Mouse (Mus musculus): ENCODE measurements around the gene Dnajc11.

Gene Dnajc11

DNA sequence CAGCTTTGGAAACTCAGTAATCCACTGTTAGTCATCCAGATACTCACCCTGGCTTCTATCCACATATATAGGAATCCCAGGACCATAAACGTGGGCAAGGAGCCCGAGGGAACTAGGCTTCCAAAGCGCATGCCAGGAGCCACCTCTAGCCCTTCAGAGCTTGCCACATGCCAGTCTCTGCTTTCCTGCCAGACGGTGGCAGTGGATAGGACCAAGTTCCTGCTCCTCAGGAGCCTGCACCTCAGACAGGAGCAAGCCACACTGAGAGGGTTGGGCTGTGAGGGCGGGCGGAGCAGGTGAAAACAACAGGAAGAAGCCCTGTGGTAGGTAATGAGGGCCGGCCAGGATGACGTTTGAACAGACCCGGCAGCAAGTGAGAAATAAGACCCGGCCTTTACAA is 52.4 kb downstream of the Dnajc11 start:
- DNase-seq (ENCODE audit: low read depth, low spot score), result no peak

DNA sequence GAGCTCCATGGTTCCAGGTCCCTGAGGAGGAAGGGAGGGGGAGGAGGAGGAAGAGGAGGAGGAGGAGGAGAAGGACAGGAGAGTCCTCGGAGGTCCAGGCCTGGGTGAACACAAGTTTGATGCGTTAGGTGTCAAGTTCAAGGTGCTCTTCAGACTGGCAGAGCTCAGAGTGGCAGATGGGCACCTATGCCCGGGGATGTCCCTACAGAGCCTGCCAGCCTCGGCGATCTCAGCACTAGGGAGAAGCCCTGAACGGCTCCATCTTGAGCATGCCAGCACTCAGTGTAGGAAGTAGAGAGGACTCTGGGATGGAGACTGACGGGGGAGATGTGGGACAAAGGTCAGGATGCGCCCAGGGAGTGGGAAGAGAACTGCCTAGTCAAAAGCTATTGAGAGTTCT is 53.2 kb downstream of the Dnajc11 start:
- DNase-seq (ENCODE audit: low read depth, low spot score), result no peak

DNA sequence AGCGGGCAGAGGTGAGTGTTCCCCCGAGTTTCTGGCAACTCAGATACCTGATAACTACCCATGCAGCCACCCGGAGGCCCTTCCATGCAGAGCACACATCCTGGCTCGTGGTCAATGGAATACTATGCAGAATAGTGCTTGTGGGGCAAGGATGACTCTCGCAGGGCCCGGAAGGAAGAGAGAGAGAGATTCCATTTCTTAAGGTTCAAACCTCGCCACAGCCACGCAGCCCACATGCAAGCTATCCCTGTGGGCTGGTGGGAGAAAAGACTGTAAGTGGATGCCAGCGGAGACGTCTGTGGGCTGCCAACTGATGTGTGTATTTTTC is 54.5 kb downstream of the Dnajc11 start:
- DNase-seq (ENCODE audit: low read depth, low spot score), result no peak

DNA sequence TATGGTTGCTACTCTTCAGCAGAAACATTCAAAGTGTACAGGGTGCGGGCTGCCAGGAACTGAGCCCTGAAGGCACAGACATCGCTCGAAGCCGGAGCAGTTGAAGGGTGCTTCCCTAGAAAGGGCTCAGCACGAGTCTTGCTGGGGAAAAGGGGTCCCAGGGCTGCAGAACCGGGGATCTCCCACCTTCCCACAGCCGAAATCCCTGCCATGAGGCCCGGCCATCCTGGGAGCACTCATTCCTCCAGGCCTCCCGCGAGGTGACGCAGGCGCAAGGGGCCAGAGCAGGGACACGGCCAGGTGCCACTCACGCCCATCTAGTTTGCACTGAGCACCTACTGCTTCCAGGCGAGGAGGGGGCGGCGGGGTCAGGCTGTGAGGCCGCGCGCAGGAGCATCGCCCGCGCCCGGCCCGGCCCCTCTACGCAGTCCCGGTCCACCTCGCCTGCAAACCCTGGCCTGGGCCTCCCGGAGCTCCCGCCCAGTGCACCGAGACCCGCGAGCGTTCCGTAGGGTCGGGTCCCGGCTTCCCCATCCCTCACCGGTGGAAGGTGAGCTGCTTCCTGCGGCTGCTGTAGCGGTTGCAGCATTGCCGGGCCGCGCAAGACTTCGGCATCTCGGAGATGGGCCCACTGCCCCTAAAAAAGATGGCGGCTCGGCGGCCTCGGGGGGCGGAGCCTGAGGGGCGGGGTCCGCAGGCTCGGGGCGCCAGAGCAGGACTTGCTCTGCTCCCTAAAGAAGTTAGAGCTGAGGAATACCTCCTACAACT is 55.0 kb downstream of the Dnajc11 start, which contains the start of gene Thap3:
Gene Thap3, minus strand, starts transcription at position 656 of the 768 bp plus-strand sequence.
- peak; percentile 81 for DNase-seq (ENCODE audit: low read depth, low spot score)

DNA sequence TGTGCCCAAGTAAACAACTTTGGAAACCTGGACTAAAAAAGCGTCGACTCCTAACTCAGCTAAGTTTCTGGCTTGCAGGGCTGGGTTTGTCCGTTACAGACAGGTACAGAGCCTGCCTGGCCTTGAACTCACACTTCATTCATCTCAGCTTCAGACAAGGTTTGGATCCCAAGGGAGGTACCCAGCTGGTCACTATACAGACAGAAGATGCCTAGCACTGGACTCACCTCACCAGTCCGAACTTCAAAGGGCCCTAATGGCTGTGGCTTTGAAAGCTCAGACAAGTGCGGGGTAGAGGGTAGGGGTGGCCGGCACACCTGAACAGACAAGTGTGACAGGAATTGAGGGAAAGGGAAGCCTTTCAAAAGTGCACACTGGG is 55.6 kb downstream of the Dnajc11 start:
- DNase-seq (ENCODE audit: low read depth, low spot score), result no peak

DNA sequence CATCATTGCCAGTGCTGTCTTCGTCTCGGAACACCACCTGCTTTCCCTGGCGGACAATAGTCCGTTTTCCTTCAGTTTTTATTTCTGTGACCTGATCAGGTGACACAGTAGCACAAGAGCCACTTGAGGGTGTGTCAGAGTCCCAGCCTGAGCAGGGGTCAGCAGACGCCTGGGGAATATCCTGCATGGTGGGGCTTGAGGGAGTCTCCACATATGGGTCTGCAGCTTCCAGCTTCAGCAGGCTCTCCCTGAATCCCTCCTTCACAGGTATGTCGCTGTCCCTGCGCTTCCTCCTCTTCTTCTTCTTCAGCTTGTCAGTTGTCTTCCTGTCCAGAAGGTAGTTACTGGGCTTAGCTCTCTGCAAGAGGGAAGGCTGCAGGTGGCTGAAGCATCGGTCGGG is 58.6 kb downstream of the Dnajc11 start:
- DNase-seq (ENCODE audit: low read depth, low spot score), result no peak

DNA sequence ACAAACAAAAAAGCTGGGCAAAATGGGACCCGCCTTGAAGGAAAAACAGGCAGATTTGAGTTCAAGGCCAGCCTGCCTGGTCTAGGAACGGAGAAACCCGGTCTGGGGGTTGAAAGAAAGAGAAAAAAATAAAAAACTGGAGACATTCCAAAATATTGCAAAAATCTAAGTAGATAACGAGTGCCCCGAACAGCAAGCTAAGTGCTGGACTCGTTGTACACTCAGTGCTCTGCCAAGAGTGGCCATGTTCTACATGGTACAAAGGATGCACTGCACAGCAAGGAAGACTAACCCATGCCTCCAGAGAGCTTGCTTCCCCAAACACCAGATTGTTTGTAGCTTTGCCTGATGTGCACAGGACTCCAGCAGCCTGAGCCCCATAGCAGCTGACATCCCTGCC is 59.5 kb downstream of the Dnajc11 start:
- no peak for DNase-seq (ENCODE audit: low read depth, low spot score)

DNA sequence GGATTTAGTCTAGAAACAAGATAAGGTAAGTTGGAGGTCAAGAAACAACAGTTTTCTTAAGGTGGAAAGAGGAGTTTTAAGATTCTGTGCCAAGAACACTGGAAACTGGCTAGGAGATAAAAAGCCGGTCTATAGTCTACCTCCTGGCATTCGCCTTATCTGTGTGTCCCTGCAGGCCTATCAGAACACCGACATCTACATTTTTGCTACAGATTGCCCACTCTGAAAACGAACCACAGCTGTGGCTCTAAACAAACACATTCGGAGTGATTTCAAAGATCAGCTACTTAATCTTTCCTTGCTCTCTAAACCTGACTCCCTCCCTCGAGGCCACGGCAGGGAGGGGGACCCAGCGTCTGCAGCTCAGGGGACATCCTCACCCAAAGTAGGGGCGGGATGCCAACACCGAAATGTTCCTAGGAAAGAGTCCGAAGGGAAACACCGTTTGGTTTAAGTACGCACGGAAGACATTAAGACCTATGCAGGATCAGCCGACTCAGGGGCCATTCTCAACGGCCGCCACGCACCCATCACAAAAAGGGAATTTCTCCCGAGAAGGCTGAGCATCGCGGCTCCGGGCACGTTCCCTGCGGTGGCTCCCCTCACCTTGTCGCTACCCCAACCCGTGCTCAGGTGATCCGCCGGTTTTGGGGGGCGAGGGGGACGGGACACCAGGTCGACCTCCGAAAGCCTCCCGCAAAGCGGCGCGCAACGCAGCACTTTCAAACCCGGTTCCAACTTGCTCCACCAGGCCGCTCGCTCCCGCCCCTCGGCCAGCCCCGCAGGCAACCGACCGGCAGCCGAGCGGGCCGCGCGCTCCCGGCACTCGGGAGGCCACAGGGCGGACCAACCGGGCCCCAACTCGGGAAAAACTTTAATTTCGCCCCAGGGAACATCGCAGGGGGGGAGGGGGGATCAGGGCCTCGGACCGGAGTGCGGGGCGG is 61.0 kb downstream of the Dnajc11 start:
- DNase-seq (ENCODE audit: low read depth, low spot score), result no peak

DNA sequence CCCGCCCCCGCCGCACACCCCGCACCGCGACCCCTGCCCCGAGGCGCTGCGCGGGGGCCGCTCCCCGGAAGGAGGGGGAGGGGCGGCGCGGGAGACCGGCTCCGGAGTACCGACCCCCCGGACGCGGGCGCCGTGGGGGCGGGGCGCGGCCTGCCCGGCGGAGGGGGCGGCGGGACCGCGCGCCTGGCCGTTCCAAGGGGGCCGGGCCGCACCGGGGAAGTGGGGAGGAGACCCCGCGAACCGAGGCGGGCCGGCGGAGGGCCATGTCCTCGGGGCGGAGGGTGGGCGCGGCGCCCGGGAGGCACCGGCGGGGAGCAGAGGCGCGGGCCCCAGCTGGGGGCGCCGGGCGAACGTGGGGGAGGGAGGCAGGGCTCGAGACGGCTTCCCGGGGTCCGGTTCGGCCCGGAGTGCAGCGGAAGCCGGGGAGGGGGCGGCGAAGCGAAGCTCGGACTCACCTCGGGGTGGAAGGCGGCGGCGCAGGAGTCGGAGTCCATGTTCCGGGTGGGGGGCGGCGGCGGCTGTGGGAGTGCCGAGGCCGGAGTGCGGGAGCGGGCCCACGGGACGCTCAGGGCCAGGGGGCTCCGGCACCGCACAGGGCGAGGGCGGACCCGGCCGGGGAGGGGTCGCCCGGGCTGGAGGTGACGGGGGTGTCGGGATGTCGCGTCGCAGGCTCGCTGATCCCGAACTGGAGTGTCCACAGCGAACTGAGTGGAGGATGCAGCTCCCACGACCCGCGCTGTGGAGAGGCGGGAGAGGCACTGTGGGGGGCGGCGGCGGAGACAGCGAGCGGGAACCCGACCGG is 62.1 kb downstream of the Dnajc11 start:
- DNase-seq (ENCODE audit: low read depth, low spot score), result no peak

DNA sequence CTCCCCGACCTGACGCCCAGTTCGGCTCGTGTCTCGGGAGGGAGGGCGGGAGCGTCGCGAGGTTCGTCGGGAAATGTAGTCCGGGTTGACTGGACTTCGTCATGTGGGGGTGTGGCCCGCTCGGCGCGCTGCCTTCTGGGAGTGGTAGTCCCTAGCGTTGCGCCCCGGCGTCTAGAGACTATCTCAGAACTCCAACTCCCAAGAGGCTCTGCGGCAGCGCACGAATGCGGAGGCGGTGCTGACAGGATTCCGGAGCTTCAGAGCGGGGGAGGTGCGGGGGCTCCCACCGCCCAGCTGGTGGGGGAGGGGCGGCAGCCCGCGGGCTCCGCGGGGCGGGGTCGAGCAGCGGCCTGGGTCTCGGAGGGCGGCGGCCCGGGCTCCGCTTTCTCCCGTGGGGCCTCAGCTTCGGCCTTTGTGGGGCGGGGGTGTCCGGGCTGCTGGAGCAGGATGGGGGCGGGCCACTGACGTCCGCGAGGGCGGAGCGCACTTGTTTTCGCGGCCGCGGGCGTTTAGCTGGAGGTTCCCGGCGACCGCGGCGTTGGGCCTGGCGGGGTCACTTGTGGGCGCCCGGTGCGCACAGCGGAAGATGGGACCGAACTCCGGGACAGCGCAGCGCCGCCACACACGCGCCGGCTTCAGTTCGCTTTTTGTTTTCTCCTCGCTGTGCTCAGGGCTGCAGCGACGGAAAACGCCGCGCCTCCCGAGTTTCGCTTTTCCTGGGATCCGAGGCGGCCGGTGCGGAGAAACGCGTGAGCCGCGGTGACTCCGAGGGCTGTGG is 62.9 kb downstream of the Dnajc11 start, which contains the start of gene Phf13:
Gene Phf13, minus strand, starts transcription at position 86 of the 778 bp plus-strand sequence.
- peak; percentile 100 for DNase-seq (ENCODE audit: low read depth, low spot score)

DNA sequence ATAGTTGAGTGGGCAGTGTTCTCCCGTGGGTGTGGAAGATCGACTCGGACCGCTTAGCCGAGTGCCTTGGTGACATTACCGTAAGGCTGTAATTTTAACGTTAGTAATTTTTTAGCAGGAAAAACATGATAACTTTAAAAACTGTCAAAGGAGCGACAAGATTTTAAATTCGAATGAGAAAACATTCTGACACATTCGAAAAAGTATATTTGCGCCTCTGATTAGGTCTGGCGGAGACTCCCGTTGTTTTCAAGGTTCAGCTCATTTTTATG is 63.4 kb downstream of the Dnajc11 start:
- DNase-seq (ENCODE audit: low read depth, low spot score), result no peak

DNA sequence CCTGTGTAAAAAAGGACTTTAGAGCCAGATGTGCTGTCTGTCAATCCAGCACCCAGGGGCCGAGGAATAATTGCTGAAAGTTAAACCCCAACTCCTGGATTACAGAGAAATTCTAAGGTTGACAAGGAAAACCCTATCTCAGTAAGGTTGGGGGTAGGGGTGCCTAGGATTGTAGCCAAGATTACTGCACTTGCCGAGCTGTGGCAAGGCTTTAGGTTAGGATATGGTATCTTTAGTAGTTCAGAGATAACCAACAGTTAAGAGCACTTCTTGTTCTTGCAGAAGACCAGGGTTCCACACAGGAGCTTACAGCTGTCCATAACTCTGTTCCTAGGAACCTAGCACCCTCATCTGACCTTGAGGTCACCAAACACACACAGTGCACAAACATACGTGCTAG is 64.2 kb downstream of the Dnajc11 start:
- DNase-seq (ENCODE audit: low read depth, low spot score), result no peak

DNA sequence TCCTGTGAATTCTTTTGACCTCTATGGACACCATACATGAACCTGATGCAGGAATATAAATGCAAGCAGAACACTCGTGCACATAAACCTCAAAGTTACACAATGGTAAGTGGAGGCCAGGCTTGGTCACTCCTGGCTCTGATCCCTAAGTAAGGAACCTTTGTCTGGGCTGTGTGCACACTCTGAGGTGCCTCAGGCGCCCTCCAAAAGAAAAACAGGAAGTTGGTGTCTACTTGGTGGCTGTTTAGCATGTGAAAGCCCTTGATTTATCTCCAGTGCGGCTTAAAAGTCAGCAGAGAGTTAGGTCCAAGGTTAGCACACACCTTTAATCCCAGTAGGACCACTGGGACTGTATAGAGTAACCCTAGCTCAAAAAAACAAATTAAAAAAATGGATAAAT is 66.0 kb downstream of the Dnajc11 start:
- peak; percentile 71 for DNase-seq (ENCODE audit: low read depth, low spot score)

DNA sequence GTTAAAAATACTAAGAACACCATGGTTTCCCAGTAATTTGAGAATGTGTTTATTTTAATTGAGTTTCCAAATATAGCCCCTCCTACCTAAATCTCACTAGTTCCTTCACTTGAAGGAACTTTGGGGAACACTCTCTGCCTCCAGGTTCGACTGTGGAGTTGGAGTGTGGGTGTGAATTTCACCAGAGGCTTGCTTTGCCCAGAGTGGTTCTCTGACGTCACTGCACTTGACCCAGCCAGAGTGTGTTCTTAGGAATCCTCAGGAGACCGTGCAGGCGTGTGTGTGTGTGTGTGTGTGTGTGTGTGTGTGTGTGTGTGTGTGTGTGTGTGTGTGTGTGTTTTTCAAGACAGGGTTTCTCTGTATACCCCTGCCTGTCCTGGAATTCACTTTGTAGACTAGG is 67.4 kb downstream of the Dnajc11 start:
- DNase-seq (ENCODE audit: low read depth, low spot score), result no peak

DNA sequence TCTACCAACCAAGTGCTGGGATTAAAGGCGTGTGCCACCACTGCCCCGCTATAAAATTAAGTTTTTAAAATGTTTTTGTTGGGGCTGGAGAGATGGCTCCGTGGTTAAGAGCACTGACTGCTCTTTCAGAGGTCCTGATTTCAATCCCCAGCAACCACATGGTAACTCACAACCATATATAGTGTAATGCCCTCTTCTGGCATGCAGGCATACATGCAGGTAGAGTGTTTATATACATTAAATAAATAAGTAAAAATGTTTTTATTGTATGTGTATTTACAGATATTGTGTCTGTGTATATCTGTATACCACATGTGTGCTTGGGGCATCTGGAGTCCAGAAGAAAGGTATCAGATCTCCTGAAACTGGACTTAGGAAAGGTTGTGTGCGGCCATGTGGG is 67.8 kb downstream of the Dnajc11 start:
- DNase-seq (ENCODE audit: low read depth, low spot score), result no peak

DNA sequence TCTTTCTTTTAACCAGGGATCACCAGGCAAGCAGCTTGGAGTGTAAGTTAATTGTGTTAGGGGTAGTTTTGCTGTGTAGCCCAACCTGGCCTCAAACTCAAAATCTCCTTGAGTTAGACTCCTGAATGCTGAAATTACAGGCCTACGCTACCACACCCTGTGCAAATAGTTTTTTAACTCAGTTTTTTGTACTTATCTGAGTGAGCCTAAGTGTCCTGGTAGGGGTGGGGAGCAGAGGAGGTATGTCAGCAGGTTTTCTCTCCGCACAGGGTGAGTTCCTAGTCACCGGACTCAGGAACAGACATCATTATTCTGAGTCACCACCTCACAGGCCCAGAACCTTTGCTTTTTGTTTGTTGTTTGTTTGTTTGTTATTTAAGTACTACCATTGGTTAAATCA is 68.6 kb downstream of the Dnajc11 start:
- no peak for DNase-seq (ENCODE audit: low read depth, low spot score)

DNA sequence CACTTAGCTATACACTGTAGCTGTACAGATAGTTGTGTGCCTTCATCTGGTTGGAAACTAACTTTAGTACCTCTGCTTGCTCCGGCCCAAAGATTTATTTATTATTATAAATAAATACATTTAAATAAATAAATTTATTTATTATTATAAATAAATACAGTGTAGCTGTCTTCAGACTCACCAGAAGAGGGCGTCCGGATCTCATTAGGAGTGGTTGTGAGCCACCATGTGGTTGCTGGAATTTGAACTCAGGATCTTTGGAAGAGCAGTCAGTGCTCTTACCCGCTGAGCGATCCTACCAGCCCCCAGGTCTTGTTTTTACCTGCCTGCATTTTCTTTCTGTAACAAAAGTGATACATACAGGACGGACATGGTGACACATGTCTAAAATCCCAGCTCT is 72.6 kb downstream of the Dnajc11 start:
- no peak for DNase-seq (ENCODE audit: low read depth, low spot score)

DNA sequence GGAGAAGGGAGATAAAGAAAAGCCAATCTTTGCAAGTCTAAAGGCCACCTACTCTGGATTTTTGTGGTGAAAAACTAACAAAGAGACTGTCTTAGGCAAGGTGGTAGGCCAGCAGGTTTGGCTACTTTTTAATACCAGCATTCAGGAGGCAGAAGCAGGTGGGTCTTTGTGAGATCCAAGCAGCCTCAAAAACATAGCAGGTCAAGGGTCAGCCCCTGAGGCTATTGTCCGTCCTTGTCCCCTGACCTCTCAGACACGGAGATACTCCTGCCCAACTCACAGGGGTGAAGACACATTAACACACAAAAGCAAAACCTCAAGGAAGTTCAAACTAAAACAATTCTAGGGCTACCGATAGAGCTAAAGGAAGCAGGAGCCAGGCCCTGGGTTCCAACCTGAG is 73.3 kb downstream of the Dnajc11 start:
- DNase-seq (ENCODE audit: low read depth, low spot score), result no peak

DNA sequence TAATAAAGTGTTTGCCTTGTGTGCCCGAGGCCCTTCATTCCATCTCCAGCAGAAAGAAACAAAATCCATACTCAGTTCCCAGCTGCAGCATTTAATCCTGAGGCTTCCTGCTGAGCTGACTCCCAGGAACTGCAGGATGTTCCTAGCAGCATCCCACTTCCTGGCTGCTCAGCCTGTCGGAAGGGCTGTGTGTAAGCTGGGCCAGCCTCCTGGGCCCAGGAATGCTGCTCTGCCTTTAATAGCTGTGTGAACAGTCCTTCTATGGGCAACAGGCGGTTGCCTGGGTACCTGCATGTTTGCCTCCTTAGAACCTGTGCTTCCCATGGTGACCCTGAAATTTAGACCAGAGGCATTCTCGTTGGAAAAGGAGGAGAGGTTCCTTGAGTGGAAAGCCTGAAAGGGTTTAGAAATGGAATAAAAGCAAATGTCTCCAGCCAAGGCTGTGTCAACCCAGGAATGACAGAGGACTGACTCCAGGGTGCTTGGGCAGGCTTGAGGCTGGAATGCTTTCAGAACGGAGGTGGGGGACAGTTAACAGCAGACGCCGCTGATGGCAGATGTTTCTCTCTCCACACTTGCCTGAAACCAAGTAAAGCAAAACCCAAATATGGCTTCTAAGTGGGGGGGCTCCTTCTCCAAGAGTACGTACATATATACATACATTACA is 74.1 kb downstream of the Dnajc11 start:
- peak; percentile 70 for DNase-seq (ENCODE audit: low read depth, low spot score)

DNA sequence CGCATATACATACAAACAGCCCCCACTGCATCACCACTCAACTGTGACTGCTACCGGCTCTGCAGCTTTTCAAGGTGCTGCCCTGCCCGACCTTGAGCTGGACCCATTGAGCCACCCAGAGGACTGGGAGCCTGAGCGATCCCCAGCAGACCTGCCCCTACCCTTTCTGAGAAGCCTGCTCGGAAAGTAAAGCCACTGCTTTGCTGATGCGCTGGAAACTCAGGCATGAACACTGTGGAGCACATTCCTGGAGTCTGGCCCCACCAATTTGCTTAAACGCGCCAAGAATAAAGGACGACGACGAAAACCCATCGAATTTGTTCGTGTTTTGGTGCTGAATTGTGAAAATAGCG is 74.6 kb downstream of the Dnajc11 start:
- DNase-seq (ENCODE audit: low read depth, low spot score), result no peak

DNA sequence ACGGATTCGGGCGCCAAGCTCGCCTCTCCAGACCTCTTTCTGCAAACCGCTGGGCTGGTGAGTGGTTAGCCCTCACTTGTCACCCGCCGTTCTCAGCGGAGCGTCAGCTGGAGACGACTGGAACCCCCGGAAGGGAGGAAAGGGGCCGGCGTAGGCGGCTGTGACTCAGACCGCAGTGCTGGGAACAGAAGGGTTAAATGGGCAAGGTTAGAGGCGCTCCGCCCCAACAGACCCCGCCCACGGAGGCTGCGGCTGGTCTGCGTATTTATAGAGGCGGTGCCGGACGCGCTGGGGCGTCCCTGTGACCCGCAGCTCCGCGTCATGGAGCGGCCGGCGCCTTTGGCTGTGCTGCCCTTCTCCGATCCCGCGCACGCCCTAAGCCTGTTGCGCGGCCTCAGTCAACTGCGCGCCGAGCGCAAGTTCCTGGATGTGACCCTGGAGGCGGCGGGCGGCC is 75.2 kb downstream of the Dnajc11 start, which contains the start of gene Klhl21:
Gene Klhl21, plus strand, starts transcription at position 182 of the 454 bp plus-strand sequence.
- peak; percentile 95 for DNase-seq (ENCODE audit: low read depth, low spot score)
